9 mouse cellular contexts compared by ENCODE assay signal in the genomic region with DNA sequence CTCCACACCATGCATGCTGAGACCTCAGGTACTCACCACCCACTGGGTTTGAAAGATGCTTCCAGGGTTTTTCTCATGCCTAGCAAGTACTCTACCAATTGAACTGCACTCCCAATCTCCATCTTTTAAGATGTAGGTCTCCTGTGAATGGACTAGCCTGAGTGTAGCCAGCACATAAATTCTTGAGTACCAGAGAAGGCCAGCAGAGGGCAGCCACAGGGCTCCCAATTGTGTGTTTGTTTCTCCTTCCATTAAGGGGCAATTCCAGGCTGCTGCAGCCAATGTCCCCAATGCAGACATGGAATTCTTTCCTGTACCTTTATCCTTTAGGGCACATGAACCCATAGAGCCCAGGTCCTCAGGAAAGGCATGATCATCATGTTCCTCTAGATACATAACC. TPM values are rescaled to one million over a fixed set of nuclear protein-coding genes. Genes with fewer than 3 reads are reported as not detected.
A peak's percentile ranks its signal among the peaks of the same experiment; 100 is the strongest.
DNase-seq lines count a peak whose midpoint lies in the region; ATAC-seq and TF ChIP-seq lines count a peak whose summit lies in the region.
"Had no signal": no experiment of that assay in that cellular context is flagged by ENCODE, and none has a peak within 500 bp of the region (broad histone marks: within the 10 kb centered on the region; RNA-seq: fewer than 3 reads in every experiment).

No protein-coding gene starts in this region.

- no peak for TF ChIP-seq POLR2A in lung, adult 2 months (IDR thresholded peaks at IDR 0.05; ENCODE audit: borderline replicate concordance, extremely low read depth, low read depth, low read length)
- TF ChIP-seq POLR2A in small intestine, adult 2 months (IDR thresholded peaks at IDR 0.05; ENCODE audit: low read depth, low read length): no peak

- no peak for ATAC-seq in liver, embryonic 14.5 days (ENCODE audit: insufficient read depth)
- no peak for ATAC-seq in liver, embryonic 11.5 days (replicated peaks; ENCODE audit: low FRiP score)

- H3K36me3 ChIP-seq in liver, embryonic 14.5 days (replicated peaks; ENCODE audit: control insufficient read depth, insufficient read depth, low read depth): no peaks in the 10 kb centered on the region
- no peaks in the 10 kb centered on the region for H3K36me3 ChIP-seq in liver, embryonic 11.5 days (ENCODE audit: control insufficient read depth, insufficient read depth, low read length)
- H3K36me3 ChIP-seq in small intestine, adult 2 months (ENCODE audit: control insufficient read depth, insufficient read depth, low read length): no peaks in the 10 kb centered on the region
- H3K36me3 ChIP-seq: neural tube, embryonic 13.5 days had no signal

- TF ChIP-seq EP300 in liver, embryonic 14.5 days (IDR thresholded peaks at IDR 0.05; ENCODE audit: low read depth): no peak

- peak; percentile 60 for TF ChIP-seq CTCF in liver, embryonic 14.5 days (IDR thresholded peaks at IDR 0.05; ENCODE audit: low read depth)
- peak; percentile 59 for TF ChIP-seq CTCF in lung, adult 2 months (IDR thresholded peaks at IDR 0.05; ENCODE audit: insufficient read depth, low read length)
- peak; percentile 47; the same call in 1 of the 2 replicates for TF ChIP-seq CTCF in small intestine, adult 2 months (IDR thresholded peaks at IDR 0.05; ENCODE audit: extremely low read depth, insufficient read length, insufficient replicate concordance, low read depth, low read length)

- no peak overlapping the region for H3K4me2 ChIP-seq in liver, embryonic 14.5 days (ENCODE audit: low read depth)
- no peak overlapping the region for H3K4me2 ChIP-seq in liver, embryonic 11.5 days
- H3K4me2 ChIP-seq: neural tube, embryonic 13.5 days had no signal

- H3K9me3 ChIP-seq in liver, embryonic 14.5 days (ENCODE audit: control insufficient read depth, low read length): no peaks in the 10 kb centered on the region
- no peaks in the 10 kb centered on the region for H3K9me3 ChIP-seq in liver, embryonic 11.5 days (ENCODE audit: control insufficient read depth, low read length)
- H3K9me3 ChIP-seq: neural tube, embryonic 13.5 days had no signal

- DNase-seq in cerebellum, postnatal 10 days: peak; percentile 76 to 79
- DNase-seq in cerebellum, adult 9-10 months: no peak
- DNase-seq in liver, embryonic 14.5 days (ENCODE audit: low read depth in 3 of 3, low spot score in 3 of 3): no peak
- no peak for DNase-seq in liver, embryonic 11.5 days (ENCODE audit: low spot score)
- peak; percentile 63 for DNase-seq in ZHBTc4 (ENCODE audit: low read depth, low spot score)
- peak; percentile 28 to 61 for DNase-seq in frontal cortex, postnatal 36 days (ENCODE audit: low spot score in 2 of 2)
- peak; percentile 26 for DNase-seq in lung, adult 2 months

- no peak overlapping the region for H3K9ac ChIP-seq in liver, embryonic 14.5 days (replicated peaks)
- H3K9ac ChIP-seq in liver, embryonic 11.5 days (ENCODE audit: low read depth, low read length): no peak overlapping the region
- H3K9ac ChIP-seq: neural tube, embryonic 13.5 days had no signal

- no peak overlapping the region for H3K27ac ChIP-seq in liver, embryonic 14.5 days
- H3K27ac ChIP-seq in liver, embryonic 11.5 days (ENCODE audit: low read depth, low read length): no peak overlapping the region
- no peak overlapping the region for H3K27ac ChIP-seq in small intestine, adult 2 months (ENCODE audit: insufficient read depth, low read depth, low read length)
- H3K27ac ChIP-seq: neural tube, embryonic 13.5 days had no signal

- no peaks in the 10 kb centered on the region for H3K27me3 ChIP-seq in liver, embryonic 14.5 days (ENCODE audit: control insufficient read depth, insufficient read depth, low read length)
- H3K27me3 ChIP-seq in liver, embryonic 11.5 days (replicated peaks; ENCODE audit: control insufficient read depth, insufficient read depth, low read length): no peaks in the 10 kb centered on the region
- no peaks in the 10 kb centered on the region for H3K27me3 ChIP-seq in small intestine, adult 2 months (ENCODE audit: control insufficient read depth, insufficient read depth, low read length)
- H3K27me3 ChIP-seq: neural tube, embryonic 13.5 days had no signal

- H3K4me1 ChIP-seq in liver, embryonic 14.5 days (replicated peaks; ENCODE audit: control insufficient read depth in 2 of 2, insufficient read depth in 2 of 2, low read length in 1 of 2): no peaks in the 10 kb centered on the region
- H3K4me1 ChIP-seq in liver, embryonic 11.5 days (replicated peaks; ENCODE audit: control insufficient read depth, insufficient read depth, low read length): no peaks in the 10 kb centered on the region
- no peaks in the 10 kb centered on the region for H3K4me1 ChIP-seq in lung, adult 2 months (ENCODE audit: control insufficient read depth, insufficient read depth, low read length)
- no peaks in the 10 kb centered on the region for H3K4me1 ChIP-seq in small intestine, adult 2 months (ENCODE audit: control insufficient read depth, insufficient read depth, insufficient read length, low read length)
- H3K4me1 ChIP-seq: neural tube, embryonic 13.5 days had no signal

- H3K4me3 ChIP-seq in liver, embryonic 14.5 days (ENCODE audit: insufficient read depth in 1 of 2, low read depth in 2 of 2, low read length in 2 of 2): no peak overlapping the region
- no peak overlapping the region for H3K4me3 ChIP-seq in liver, embryonic 11.5 days (ENCODE audit: low read depth, low read length)
- no peak overlapping the region for H3K4me3 ChIP-seq in lung, adult 2 months (replicated peaks; ENCODE audit: extremely low read depth, low read depth, low read length)
- no peak overlapping the region for H3K4me3 ChIP-seq in small intestine, adult 2 months (ENCODE audit: low read depth, low read length)
- H3K4me3 ChIP-seq: neural tube, embryonic 13.5 days had no signal

RNA-seq across cellular contexts. Expression of a gene that starts 4.1 kb away (rescaled TPM):
- polyA plus RNA-seq in liver, embryonic 14.5 days (2012; rRNA removed): 0.11 and 0.15 TPM in 2 replicates
- polyA plus RNA-seq in liver, embryonic 14.5 days (2014; fragmentation: Nextera tagmentation; extraction: Ambion mirVana): 0.09 TPM in 1 of 2 replicates, not detected in the other
- polyA plus RNA-seq in liver, embryonic 11.5 days (2014; fragmentation: Nextera tagmentation; extraction: Ambion mirVana): not detected in 2 replicates
- polyA plus RNA-seq in lung, adult 2 months (2012; rRNA removed): 2.0 and 2.9 TPM in 2 replicates
- polyA plus RNA-seq in small intestine, adult 2 months (2012; rRNA removed): 3.1 and 4.4 TPM in 2 replicates
- polyA plus RNA-seq: neural tube, embryonic 13.5 days had no signal

RNA-seq across cellular contexts. Expression of a gene that starts 7.9 kb away (rescaled TPM):
- not detected in 2 replicates for polyA plus RNA-seq in liver, embryonic 14.5 days (2012; rRNA removed)
- polyA plus RNA-seq in liver, embryonic 14.5 days (2014; fragmentation: Nextera tagmentation; extraction: Ambion mirVana): not detected in 2 replicates
- polyA plus RNA-seq in liver, embryonic 11.5 days (2014; fragmentation: Nextera tagmentation; extraction: Ambion mirVana): 0.11 TPM in 1 of 2 replicates, not detected in the other
- not detected in 2 replicates for polyA plus RNA-seq in lung, adult 2 months (2012; rRNA removed)
- not detected in 2 replicates for polyA plus RNA-seq in small intestine, adult 2 months (2012; rRNA removed)

RNA-seq across cellular contexts. Expression of a gene that starts 38.3 kb away (rescaled TPM):
- polyA plus RNA-seq in liver, embryonic 14.5 days (2012; rRNA removed): 3.0 and 3.8 TPM in 2 replicates
- 4.0 and 5.7 TPM in 2 replicates for polyA plus RNA-seq in liver, embryonic 14.5 days (2014; fragmentation: Nextera tagmentation; extraction: Ambion mirVana)
- polyA plus RNA-seq in liver, embryonic 11.5 days (2014; fragmentation: Nextera tagmentation; extraction: Ambion mirVana): 6.2 and 8.2 TPM in 2 replicates
- 29.6 and 48.0 TPM in 2 replicates for polyA plus RNA-seq in lung, adult 2 months (2012; rRNA removed)
- polyA plus RNA-seq in small intestine, adult 2 months (2012; rRNA removed): 12.6 and 14.4 TPM in 2 replicates

RNA-seq across cellular contexts. Expression of a gene that starts 38.8 kb away (rescaled TPM):
- polyA plus RNA-seq in liver, embryonic 14.5 days (2012; rRNA removed): not detected in 2 replicates
- not detected in 2 replicates for polyA plus RNA-seq in liver, embryonic 14.5 days (2014; fragmentation: Nextera tagmentation; extraction: Ambion mirVana)
- polyA plus RNA-seq in liver, embryonic 11.5 days (2014; fragmentation: Nextera tagmentation; extraction: Ambion mirVana): not detected in 2 replicates
- polyA plus RNA-seq in lung, adult 2 months (2012; rRNA removed): 0.37 and 12.5 TPM in 2 replicates
- 0.35 and 1.0 TPM in 2 replicates for polyA plus RNA-seq in small intestine, adult 2 months (2012; rRNA removed)

Comparison
In these comparisons a context has a peak if more than half of its experiments do, and no peak if none do; other contexts are left out.
1. DNase-seq: peak in cerebellum, postnatal 10 days (2 of 2), ZHBTc4 (single experiment), frontal cortex, postnatal 36 days (2 of 2) and lung, adult 2 months (single experiment); none in cerebellum, adult 9-10 months (single experiment), liver, embryonic 14.5 days (0 of 3) and liver, embryonic 11.5 days (single experiment).
2. Peak in every context shown above with its lines, with median percentiles within 50 percentile points of each other: CTCF ChIP-seq.